Mouse (Mus musculus): ENCODE measurements around the gene Kncn. TPM values are rescaled to one million over a fixed set of nuclear protein-coding genes. Genes with fewer than 3 reads are reported as not detected.

Kncn gene
- polyA plus RNA-seq, 2 experiments from 2014 or later, result not detected

GRCm38 (mm10) chr4:115881183-115881582, 3.0 kb upstream of the Kncn start:
- no peak for ATAC-seq

GRCm38 (mm10) chr4:115882195-115882594, 2.0 kb upstream of the Kncn start:
- ATAC-seq, result no peak

GRCm38 (mm10) chr4:115885846-115886245, 1.6 kb downstream of the Kncn start:
- ATAC-seq, result no peak

- no peak for ATAC-seq
Observed at GRCm38 (mm10) chr4:115886875-115887274, 2.7 kb downstream of the Kncn start.

- ATAC-seq, result no peak
Observed at GRCm38 (mm10) chr4:115890066-115890465, 5.9 kb downstream of the Kncn start.

GRCm38 (mm10) chr4:115890553-115890952, 6.4 kb downstream of the Kncn start, which contains the start of gene 6430628N08Rik:
Gene 6430628N08Rik (plus strand): TSS chr4:115890665.
- ATAC-seq, result no peak

DNA sequence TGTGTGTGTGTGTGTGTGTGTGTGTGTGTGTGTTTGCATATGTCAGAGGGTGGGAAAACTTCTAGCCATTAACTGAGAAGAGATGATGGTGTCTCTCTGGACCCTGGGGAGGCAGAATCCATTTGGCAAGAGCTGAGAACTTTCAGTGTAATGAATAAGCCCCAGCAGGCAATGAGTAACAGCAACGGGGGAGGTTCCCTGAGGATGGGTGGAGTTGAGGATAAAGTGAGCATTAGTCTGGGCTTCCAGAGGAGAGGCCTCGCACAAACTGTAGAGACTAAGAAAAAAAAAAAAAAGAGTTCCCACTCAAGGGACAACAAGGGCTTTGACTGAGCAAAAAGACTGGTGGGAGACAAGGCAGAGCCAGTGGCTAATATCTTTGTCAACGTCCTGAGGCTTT, 10.1 kb downstream of the Kncn start:
- no peak for ATAC-seq

- no peak for ATAC-seq
Observed at GRCm38 (mm10) chr4:115897901-115898631, 13.9 kb downstream of the Kncn start.

DNA sequence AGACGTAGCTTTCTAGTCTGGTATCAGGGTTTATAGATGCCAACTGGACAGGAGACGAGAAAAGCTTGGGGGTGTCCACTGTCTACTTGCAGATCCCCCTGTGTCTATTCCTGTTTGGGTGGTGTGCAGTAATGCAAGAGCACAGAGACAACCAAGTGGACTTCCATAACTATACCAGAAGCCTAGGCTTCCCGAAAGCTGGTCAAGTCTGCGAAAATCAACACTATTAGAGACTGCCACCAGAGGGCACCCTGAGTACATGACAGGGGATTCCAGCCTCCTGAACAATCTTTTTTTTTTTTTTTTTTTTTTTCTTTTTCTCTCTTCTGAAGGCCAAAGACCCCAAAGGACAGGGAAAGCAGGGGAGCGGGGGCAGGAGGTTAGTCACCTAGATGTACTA, 18.6 kb downstream of the Kncn start:
- peak; percentile 40 for ATAC-seq

DNA sequence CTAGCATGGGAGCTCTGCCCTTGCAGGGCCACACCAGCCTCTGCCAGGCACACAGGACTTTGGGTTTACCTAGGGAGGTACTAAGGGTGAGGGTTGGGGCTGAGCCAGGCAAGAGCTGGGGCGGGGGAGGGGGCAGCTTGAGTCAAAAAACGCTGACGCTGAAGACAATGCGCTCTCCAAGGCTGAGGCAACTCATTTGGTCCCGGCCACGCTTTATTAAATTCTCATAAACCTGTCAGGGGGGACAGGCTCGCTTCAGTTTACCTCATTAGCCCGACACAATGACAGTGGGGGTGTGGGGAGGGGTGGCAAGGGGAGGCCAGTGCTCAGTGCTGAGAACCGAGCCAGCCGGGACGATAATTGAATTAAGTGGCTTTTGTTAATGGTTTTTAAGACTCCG, 20.2 kb downstream of the Kncn start:
- no peak for ATAC-seq

DNA sequence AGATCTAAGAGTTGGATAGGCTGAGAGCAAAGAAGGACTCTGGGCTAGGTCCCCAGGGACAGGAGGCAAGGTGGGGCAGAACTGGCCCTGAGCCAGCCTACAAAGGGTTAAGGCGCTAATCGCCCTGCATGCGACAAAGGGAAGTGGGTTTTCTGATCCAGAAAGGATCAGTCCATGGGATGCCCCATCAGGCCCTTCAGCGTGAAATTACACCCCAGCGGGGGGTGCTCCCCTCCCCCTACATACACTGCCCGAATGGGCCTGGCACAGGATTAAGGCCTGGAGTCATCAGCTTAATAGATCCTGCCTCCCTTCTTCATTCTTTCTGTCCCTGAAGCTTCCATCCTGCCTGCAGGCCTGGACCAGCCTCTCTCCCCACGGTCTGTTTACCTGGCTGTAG, 21.5 kb downstream of the Kncn start:
- ATAC-seq, result no peak

GRCm38 (mm10) chr4:115906791-115907190, 22.6 kb downstream of the Kncn start:
- ATAC-seq, result no peak

DNA sequence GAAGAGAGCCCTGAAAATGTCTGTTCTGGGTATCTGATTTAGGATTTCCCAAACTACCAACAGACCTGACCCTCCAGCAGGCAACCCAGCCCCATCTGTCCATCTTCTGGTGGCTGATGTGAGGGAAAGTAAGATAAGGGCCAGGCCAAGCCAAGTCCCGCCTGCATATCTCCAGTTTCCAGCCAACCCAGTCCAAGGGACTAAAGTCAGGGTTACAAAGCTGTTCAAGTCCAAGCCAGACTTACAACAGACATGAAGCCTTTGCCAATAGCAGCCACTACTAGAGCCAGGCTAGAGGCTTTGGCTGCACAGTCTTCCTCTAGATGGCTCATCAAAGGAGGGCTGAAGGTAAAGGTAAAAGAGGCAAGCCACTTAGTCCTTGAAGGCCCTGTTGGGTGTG, 23.8 kb downstream of the Kncn start:
- no peak for ATAC-seq

DNA sequence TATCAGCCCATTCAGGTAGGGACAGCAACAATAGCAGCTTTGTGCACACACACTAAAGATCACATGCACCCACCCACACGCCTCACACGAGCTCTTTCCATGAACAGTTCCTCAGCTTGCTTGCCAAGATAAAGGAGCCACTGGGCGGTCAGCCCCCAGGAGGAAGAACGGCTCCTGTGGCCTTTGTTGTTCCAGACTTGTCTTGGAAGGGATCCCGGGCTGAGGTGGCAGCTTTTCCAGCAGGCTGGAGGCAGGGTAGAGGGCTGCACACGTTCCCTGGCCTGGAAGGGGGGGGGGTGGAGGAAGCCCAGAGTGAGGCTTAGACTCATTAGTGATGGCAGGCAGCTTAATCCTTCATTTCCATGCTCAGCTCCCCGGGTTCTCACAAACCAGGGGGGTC, 24.4 kb downstream of the Kncn start:
- no peak for ATAC-seq

DNA sequence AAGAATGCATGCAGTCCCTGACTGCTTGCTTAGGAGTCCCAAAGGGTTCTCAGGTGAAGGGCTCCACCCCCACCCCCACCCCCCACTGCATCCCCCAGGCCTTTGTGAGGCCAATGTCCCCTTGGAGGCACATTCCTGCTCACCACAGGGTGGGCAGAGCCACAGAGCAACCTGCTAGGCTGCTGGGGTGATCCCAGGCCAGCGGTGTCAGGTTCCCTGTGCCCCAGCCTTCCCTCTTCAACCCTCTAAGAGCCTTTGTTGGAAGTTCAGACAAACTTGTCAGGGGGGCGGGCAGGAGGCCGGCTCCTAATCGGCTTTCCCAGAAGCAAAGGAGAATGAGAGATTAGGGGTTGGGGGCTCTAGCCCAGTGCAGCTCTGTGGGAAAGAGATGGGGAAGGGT, 27.4 kb downstream of the Kncn start:
- ATAC-seq, result no peak

- no peak for ATAC-seq
Observed at GRCm38 (mm10) chr4:115919911-115920310, 35.7 kb downstream of the Kncn start.

DNA sequence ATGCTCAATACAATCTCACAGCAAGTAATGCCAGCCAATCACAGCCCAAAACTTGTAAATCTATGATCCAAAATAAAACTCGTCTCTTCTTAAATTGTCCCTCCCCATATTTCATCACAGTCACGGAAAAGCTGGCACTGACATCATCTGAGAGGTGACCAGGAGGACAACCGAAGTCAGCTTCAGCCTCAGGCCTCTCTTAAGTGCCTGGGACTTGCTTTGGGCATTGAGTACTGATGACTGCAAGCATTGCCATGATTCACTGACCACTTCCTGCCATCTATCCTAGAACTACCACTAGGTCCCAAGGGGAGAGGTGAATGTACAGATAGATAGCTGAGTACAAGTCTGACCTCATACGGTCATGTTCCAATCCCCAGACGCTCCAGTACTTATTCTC, 38.5 kb downstream of the Kncn start:
- ATAC-seq, result no peak

DNA sequence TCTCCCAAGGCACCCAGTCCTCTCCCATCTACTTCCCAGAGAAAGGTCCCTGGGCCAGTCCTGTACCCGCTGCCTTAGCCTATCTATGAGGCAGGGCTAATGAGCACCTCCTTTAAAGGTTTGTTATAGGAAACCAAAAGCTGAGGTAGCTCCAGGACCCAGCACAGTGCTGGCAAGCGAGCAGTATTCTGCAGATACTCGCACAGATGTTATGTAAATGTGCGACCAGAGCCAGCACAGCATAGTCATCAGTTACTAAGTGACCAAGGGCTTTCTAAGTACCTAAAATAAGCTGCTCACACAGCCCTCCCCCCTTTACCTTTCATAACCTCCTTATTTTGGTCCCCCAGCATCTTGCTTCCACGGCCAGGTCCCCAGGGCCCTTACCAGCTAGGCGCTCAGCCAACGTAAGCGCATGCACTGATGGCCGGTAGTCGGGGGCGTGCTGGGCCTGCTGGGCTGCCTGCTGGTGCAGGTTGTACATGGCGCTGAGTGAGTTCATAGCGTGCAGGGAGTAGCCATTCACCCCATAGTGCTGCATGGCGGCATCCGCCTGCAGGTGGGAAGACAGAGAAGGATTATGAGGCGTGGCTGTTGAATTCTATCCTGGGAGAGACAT, 39.2 kb downstream of the Kncn start:
- ATAC-seq, result no peak

GRCm38 (mm10) chr4:115927637-115928036, 43.4 kb downstream of the Kncn start:
- no peak for ATAC-seq

GRCm38 (mm10) chr4:115931556-115932088, 47.4 kb downstream of the Kncn start:
- no peak for ATAC-seq

DNA sequence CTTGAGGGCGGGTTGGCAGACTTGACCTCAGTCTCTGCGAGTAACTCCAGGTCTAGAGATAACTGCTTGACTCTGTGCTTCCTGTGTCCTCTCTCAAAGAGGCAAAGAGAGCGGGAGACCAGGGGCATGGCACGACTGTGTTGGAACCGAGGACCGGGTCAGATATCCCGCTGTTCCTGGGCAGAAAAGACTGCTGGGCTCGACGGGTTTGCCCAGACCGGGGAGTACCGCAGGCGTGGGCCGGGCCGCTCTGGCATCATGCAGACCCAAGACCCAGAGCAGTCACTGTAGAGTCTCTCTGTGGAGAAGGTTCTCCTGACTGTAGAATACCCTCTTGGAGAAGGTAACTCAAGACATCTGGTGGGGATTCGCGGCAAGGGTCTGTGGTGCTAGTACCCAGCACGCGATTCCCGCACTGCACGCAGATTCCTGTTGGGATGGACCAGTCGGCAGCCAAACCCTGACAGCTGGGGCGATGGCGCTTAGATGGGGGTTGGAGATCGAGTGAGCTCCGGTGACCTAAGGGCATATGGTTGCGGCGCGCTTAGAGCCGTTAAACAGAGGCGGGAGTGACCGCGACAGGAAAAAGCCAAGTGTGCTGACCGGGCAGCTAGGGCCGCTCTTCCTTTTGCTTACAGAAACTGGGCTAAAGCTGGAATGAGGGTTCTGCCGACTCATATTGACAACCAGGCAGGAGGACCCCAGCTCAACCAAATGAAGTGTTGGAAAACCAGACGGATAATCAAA, 51.8 kb downstream of the Kncn start:
- ATAC-seq, result no peak

DNA sequence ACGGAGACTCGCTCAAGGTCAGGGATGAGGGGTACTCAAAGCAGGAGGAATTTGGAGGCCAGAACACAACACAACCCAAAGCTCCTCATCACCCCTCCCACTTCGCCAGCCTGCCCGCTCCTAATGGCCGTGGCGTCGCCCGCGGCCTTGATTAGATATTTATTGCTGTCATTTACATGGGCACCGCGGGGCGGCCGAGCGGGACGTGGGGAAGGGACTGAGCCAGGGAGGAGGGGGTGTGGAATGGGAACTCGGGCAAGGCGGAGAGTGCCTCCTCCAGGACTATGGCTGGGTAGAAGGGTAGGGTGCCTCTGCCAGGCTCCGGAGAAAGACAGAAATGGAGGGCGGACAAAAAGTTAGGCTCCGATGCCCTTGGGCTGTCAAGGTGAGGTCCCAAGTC, 52.4 kb downstream of the Kncn start:
- no peak for ATAC-seq

Data from activated CD4-positive, CD25-positive, alpha-beta regulatory T cell, adult 4 months (primary cell).